Mouse (Mus musculus) cortical plate, adult 2 months (tissue): ENCODE results near the gene Ndufb10.

Experiments
- CTCF ChIP-seq: fragments of 200-500 bp; IDR thresholded peaks from 2 replicates; pipeline ENCODE4 v1.5.1; 2011; ENCODE audit warnings: mild to moderate bottlenecking, control low read depth, low read length; ENCODE audit not compliant: insufficient read depth; ENCODE audit errors: extremely low read depth
- POLR2A ChIP-seq: fragments of 200-500 bp; IDR thresholded peaks from 2 replicates; pipeline ENCODE4 v1.6.1; 2011; ENCODE audit warnings: mild to moderate bottlenecking, low read length, control low read depth; ENCODE audit not compliant: insufficient read depth; ENCODE audit errors: extremely low read depth

DNA sequence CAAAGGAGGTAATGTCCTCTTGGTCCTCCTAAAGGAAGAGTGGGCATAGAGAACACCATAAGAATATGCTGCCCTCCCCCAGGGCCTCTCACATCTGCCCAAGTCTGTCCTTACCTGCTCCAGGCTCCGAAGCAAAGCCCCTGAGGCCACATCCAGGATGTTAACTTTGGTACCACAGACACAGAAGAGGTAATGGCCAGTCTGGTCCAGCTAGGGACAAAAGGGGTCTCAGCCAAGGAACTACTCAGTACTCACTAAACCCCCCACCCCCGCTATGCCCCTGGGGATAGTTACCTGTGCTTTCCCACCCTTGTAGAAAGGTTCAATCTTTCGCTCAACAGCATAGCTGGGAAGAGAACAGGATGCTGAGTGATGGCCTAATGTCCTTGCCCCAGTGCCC is 18.5 kb downstream of the Ndufb10 start:
- TF ChIP-seq POLR2A, result no peak
- no peak for TF ChIP-seq CTCF
